Mouse (Mus musculus) forebrain, postnatal 0 days (tissue): Measurements from ENCODE around the gene Pik3cb. TPM values are rescaled to one million over a fixed set of nuclear protein-coding genes. Genes with fewer than 3 reads are reported as not detected.

Source experiments
- ATAC-seq: fragments of 200-750 bp; cut with Nextera tagmentation; 2 replicates; pipeline ENCODE4 v1.8.0; 2017; ENCODE audit warnings: mild to moderate bottlenecking, moderate library complexity
- DNase-seq: peaks from one replicate; pipeline ENCODE4 v3.0.0-alpha.2; 2015
- H3K27ac ChIP-seq: fragments of 300-500 bp; sonication (generic); 2 replicates; pipeline ENCODE4 v1.5.1; 2014; ENCODE audit warnings: low read depth, mild to moderate bottlenecking, antibody characterized with exemption, low read length, moderate library complexity, mixed read lengths
- H3K27me3 ChIP-seq: fragments of 300-500 bp; sonication (generic); 2 replicates; pipeline ENCODE4 v1.6.1; 2014; ENCODE audit warnings: mild to moderate bottlenecking, low read length, mixed read lengths; ENCODE audit not compliant: insufficient read depth
- H3K36me3 ChIP-seq: fragments of 300-500 bp; sonication (generic); 2 replicates; pipeline ENCODE4 v1.6.1; 2014; ENCODE audit warnings: mild to moderate bottlenecking, moderate library complexity; ENCODE audit not compliant: insufficient read depth
- H3K4me1 ChIP-seq: fragments of 300-500 bp; sonication (generic); 2 replicates; pipeline ENCODE4 v1.6.1; 2014; ENCODE audit warnings: antibody characterized with exemption; ENCODE audit not compliant: insufficient read depth
- H3K4me2 ChIP-seq: fragments of 300-500 bp; sonication (generic); 2 replicates; pipeline ENCODE4 v1.6.1; 2014; ENCODE audit warnings: low read depth, mild to moderate bottlenecking, moderate library complexity
- H3K4me3 ChIP-seq: fragments of 300-500 bp; sonication (generic); 2 replicates; pipeline ENCODE4 v1.5.1; 2014; ENCODE audit warnings: low read depth, low read length, mixed read lengths
- H3K9ac ChIP-seq: fragments of 300-500 bp; sonication (generic); 2 replicates; pipeline ENCODE4 v1.6.1; 2014; ENCODE audit warnings: mild to moderate bottlenecking
- H3K9me3 ChIP-seq: fragments of 300-500 bp; sonication (generic); 2 replicates; pipeline ENCODE4 v1.6.1; 2016; ENCODE audit warnings: low read length
- CTCF ChIP-seq: sonication (generic); IDR thresholded peaks from 2 replicates; pipeline ENCODE4 v1.5.1; 2016; ENCODE audit warnings: antibody characterized with exemption, control low read depth, low read depth
- WGBS: fragments of 180-500 bp; shearing (Covaris S2); extraction: QIAGEN DNeasy Blood & Tissue Kit; methylation state at CpG from one replicate; pipeline ENCODE4 v1.1.7; 2014; 5-methylcytosine and 5-hydroxymethylcytosine counted together
- polyA plus RNA-seq: library from polyadenylated mRNA; unstranded; fragments of >200 nt; fragmentation: Nextera tagmentation; extraction: Ambion mirVana; gene quantifications from 2 replicates; pipeline ENCODE4 v1.2.1, GENCODE M21; 2015
- total RNA-seq: library from RNA; depleted of rRNA; stranded (reverse); fragments of >200 nt; gene quantifications from 2 replicates; pipeline ENCODE4 v1.2.3, GENCODE M21; 2014

Pik3cb gene
- total and polyA plus RNA-seq, 2 experiments from 2014 or later: 2.2 to 5.7 TPM

- no peak for TF ChIP-seq CTCF
- H3K4me3 ChIP-seq: no peak overlapping the region
- H3K27ac ChIP-seq: no peak overlapping the region
- H3K9ac ChIP-seq: no peak overlapping the region
- H3K27me3 ChIP-seq: no peaks in the 10 kb centered on the region
- no peak overlapping the region for H3K4me2 ChIP-seq
- ATAC-seq: no peak
- no peaks in the 10 kb centered on the region for H3K9me3 ChIP-seq
- no peaks in the 10 kb centered on the region for H3K36me3 ChIP-seq
- H3K4me1 ChIP-seq: peaks cover 15% of the 10 kb centered on the region; the same call in 1 of the 2 replicates
- WGBS: 89% methylated on average over 5 of the region's 5 CpGs
- no peak for DNase-seq
Measured at GRCm38 (mm10) chr9:99137301-99137700, 3.1 kb downstream of the Pik3cb start.

- Histone ChIP-seq H3K4me2 (no peak overlapping the region), H3K36me3 (no peaks in the 10 kb centered on the region), H3K4me3 (no peak overlapping the region), H3K27ac (no peak overlapping the region), H3K27me3 (no peaks in the 10 kb centered on the region), H3K9ac (no peak overlapping the region), H3K4me1 (no peaks in the 10 kb centered on the region), H3K9me3 (no peaks in the 10 kb centered on the region)
- 22% methylated on average over 3 of the region's 3 CpGs for WGBS
- DNase-seq: no peak
- no peak for ATAC-seq
- no peak for TF ChIP-seq CTCF
Measured at GRCm38 (mm10) chr9:99131951-99132470, 8.4 kb downstream of the Pik3cb start.

DNA sequence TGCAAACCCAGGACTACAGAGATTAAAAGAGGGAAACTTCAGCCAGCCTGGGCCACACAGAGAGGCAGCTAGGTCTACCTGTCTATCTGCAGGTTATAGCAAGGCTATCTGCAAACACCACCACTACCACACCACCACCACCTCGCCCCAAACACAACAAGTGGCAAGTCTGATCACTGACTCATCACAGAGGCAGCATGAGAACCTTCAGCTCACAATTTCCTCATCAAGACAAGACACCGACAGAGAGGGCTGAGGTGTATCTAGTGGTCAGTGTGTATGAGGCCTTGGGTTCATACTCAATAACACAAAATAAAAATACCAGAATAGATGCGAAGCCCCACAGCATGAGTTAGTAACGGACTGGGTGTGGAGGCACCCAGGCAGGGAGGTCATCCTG, 9.3 kb downstream of the Pik3cb start:
- H3K9ac ChIP-seq: no peak overlapping the region
- H3K9me3 ChIP-seq: no peaks in the 10 kb centered on the region
- no peak for TF ChIP-seq CTCF
- ATAC-seq (no peak), DNase-seq (no peak)
- 88% methylated on average over 4 of the region's 4 CpGs for WGBS
- no peak overlapping the region for H3K4me3 ChIP-seq
- no peaks in the 10 kb centered on the region for H3K36me3 ChIP-seq
- no peak overlapping the region for H3K4me2 ChIP-seq
- no peak overlapping the region for H3K27ac ChIP-seq
- no peaks in the 10 kb centered on the region for H3K4me1 ChIP-seq
- no peaks in the 10 kb centered on the region for H3K27me3 ChIP-seq

DNA sequence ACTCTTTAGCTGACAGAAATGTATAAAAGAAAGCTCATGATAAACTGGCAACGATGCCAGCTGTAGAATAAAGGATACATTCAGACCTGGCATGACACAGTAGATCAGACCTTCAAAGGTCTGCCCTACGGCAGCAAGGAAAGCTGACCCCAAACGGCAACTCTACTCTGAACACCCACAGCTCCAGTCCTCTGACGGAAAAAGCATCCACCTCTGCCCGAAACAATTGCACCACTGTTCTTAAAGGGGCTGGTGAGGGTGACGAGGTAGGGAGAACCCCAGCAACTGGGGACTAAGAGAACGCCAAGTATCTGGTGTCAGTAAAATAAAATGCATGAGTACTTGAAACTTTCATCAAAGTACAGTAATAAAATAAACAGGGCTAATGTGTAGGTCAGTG, 12.8 kb downstream of the Pik3cb start:
- no peak overlapping the region for H3K27ac ChIP-seq
- DNase-seq (no peak), ATAC-seq (no peak)
- no peaks in the 10 kb centered on the region for H3K27me3 ChIP-seq
- no peaks in the 10 kb centered on the region for H3K36me3 ChIP-seq
- WGBS: 59% methylated on average over 7 of the region's 7 CpGs
- no peaks in the 10 kb centered on the region for H3K4me1 ChIP-seq
- no peak overlapping the region for H3K9ac ChIP-seq
- TF ChIP-seq CTCF: no peak
- H3K9me3 ChIP-seq: no peaks in the 10 kb centered on the region
- H3K4me2 ChIP-seq: no peak overlapping the region
- no peak overlapping the region for H3K4me3 ChIP-seq

GRCm38 (mm10) chr9:99122749-99123148, 17.7 kb downstream of the Pik3cb start:
- TF ChIP-seq CTCF: no peak
- no peaks in the 10 kb centered on the region for H3K27me3 ChIP-seq
- no peaks in the 10 kb centered on the region for H3K4me1 ChIP-seq
- H3K4me2 ChIP-seq: no peak overlapping the region
- ATAC-seq (no peak), DNase-seq (no peak)
- H3K9me3 ChIP-seq: no peaks in the 10 kb centered on the region
- 0 out of 2 replicates have a peak, but pooled peaks cover 4% of the 10 kb centered on the region for H3K36me3 ChIP-seq
- H3K4me3 ChIP-seq: no peak overlapping the region
- H3K9ac ChIP-seq: no peak overlapping the region
- WGBS: 88% methylated on average over 4 of the region's 4 CpGs
- no peak overlapping the region for H3K27ac ChIP-seq

- peak; percentile 90 for ATAC-seq
- H3K4me2 ChIP-seq: no peak overlapping the region
- DNase-seq: peak; percentile 73
Measured at GRCm38 (mm10) chr9:99112409-99112808, 28.0 kb downstream of the Pik3cb start.

DNA sequence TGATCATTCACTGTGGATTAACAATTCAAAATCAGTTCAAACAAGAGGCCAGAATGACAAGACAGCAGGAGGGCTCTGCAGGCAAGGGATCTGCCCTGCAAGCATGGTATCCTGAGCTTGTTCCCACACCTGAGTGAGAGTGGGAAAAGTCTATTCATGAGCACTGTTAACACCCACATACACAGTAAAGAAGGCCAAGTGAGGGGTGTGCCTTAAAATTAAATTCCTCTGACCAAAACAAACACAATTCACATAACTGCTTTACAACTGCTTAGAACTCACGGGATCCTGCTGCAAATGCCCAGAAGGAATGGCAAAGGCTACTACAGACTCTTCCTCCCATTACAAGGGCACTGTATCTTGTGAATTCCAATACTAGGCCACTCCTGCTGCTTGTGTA, 29.3 kb downstream of the Pik3cb start:
- H3K4me3 ChIP-seq: no peak overlapping the region
- DNase-seq: no peak
- H3K4me1 ChIP-seq: no peaks in the 10 kb centered on the region
- no peak overlapping the region for H3K4me2 ChIP-seq
- H3K36me3 ChIP-seq: no peaks in the 10 kb centered on the region
- no peak for TF ChIP-seq CTCF
- H3K9ac ChIP-seq: no peak overlapping the region
- H3K9me3 ChIP-seq: no peaks in the 10 kb centered on the region
- no peaks in the 10 kb centered on the region for H3K27me3 ChIP-seq
- no peak overlapping the region for H3K27ac ChIP-seq
- no peak for ATAC-seq
- WGBS: 54% methylated on average over 1 of the region's 1 CpGs

More at GRCm38 (mm10) chr9:99112409-99112808, 28.0 kb downstream of the Pik3cb start:
- WGBS: 34% methylated on average over 12 of the region's 12 CpGs
- Histone ChIP-seq H3K9ac (no peak overlapping the region), H3K27me3 (no peaks in the 10 kb centered on the region), H3K9me3 (no peaks in the 10 kb centered on the region), H3K36me3 (no peaks in the 10 kb centered on the region), H3K4me1 (no peaks in the 10 kb centered on the region), H3K27ac (no peak overlapping the region), H3K4me3 (no peak overlapping the region)
- no peak for TF ChIP-seq CTCF

DNA sequence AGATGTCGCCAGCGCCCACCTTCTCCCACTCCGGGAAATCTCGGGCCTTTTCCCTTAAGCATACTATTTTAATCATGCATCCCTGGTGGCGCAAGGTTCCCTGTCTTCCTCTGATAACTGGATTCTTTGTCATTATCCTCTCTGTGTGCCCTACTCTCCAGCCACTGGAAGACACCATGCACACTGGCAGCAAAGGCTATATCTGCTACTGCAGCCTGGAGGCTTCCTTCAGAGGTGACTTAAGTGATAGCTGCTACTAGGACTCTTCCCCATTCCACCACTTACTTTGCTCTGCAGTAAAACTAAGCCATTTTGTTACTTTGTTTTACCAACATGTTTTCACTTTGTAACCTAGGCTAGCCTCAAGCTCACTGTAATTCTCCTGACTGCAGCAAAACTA, 30.2 kb downstream of the Pik3cb start:
- ATAC-seq (no peak), DNase-seq (no peak)
- Histone ChIP-seq H3K9me3 (no peaks in the 10 kb centered on the region), H3K4me2 (no peak overlapping the region), H3K4me3 (no peak overlapping the region), H3K27me3 (no peaks in the 10 kb centered on the region), H3K4me1 (no peaks in the 10 kb centered on the region), H3K36me3 (peaks cover 4% of the 10 kb centered on the region; the same call in 1 of the 2 replicates), H3K9ac (no peak overlapping the region), H3K27ac (no peak overlapping the region)
- 60% methylated on average over 5 of the region's 5 CpGs for WGBS
- no peak for TF ChIP-seq CTCF
